Mouse (Mus musculus): ENCODE measurements at regions not wholly inside any gene's neighbourhood (a gene's known extent, or its start where the extent isn't known, plus 50 kb on each side); places are given as distances from the start of the nearest gene placed in this dataset.
"Not testable (repeated sequence)": the region's sequence is repeated elsewhere in the genome, so short reads cannot be mapped to it uniquely, and the experiment has no call there.

DNA sequence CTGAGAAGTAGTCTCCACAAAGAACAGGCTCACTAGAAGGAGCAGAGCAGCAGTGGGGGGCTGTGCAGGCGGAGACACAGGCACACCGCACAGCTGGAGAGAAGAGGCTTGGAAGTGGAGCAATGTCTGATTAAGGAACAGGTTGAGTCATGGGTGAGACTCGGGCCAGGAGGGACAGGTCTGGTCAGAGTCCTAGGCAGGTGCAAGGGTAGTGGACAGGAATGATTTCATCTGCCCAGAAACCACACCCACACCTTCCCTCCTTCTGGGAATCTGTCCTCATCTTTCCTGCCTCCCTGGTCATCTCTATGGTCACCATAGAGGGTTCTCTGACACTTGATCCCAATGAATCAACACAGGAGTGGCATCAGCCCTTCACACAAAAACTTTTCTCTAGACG, 983.8 kb downstream of the 4930447A16Rik start:
- no peak for DNase-seq (ENCODE audit: low read depth, low spot score)

DNA sequence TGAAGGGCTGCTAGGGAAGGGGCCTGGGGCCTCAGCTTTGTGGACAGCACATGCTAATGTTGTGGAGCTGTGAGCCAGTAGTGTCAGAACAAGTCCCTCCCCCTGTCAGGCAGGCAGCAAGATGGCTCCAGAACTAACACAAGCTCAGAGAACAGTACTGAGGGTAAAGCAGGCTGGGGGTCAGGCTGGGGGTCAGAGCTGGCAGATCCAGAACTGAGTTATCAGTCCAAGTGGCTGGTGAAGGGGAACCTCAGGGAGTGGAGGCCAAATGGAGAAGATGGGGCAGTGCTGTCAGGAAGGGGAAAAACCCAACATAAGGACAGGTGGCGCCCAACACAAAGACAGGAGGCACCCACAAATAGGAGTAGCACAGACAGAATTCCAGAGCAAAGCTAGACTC, 985.1 kb downstream of the 4930447A16Rik start:
- no peak for DNase-seq (ENCODE audit: low read depth, low spot score)

DNA sequence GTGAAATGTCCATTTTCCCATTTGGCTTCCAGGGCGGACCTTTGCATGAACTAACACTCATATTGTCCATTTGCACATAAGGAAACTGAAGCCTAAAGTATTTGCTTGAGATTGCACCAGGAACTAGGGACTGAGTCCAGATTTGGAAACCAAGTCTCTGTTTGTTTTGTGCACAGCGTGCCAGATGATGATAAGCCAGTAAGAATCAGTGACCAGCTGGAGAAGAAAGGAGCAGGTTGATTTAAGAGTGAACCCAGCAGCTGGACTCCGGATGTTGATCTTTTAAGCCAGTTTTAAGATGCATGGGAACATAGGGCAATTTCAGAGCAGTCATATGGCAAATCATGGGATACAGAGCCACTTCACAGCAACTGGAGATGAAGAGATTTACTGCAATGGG, 987.1 kb downstream of the 4930447A16Rik start:
- no peak for DNase-seq (ENCODE audit: low read depth, low spot score)

DNA sequence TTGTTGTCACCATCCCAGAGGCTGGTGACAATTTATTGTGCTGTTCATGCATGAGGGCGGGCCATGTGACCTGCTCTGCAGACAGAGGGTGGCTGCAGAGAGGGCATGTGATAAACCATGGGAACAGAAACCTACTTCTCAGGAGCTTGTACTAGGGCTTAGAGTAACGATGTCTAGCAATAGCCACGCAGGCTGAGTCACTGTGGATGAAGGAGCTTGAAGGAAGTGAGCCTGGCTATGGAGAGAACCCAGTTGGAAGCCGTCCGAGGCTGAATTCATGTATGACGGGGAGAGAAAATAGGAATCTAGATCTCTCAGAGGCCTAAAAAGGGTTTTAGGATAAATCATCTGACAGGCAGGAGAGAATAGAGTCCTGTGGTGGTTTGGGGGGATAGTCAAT, 988.0 kb downstream of the 4930447A16Rik start:
- no peak for DNase-seq (ENCODE audit: low read depth, low spot score)

DNA sequence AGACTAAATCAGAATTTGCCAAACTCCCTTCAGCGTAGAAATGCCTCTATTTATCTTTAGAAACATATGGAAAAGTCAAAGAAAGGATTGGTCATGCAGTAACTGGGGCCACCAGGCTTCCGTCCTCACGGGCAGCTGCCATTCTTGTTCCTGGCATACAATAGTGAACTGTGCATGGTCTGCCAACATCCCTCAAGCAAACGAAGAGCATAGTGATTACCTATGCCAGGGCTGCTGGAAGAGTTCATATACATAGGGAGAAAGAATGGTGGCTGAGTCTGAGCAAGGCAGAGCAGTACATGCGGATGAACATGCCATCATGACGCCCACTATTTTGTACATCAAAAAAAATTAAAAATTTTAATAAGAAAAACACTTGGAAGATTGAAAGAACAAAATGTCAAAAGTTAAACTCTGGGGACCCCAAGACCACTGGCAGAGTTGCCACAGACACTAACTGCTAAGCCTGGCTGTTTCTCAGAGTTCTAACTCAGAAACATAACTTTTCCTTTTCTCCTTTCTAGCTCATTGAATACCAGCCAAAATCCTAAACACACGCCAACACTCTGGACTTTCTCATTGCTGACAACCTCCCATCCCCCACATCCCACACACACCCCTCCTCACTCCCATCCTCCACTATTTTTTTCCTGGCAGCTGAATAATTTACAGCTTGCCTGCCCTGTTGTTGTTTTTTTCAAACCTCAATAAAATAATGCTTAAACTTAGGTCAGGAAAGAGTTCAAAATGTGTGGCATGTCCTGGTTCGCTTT, 989.1 kb downstream of the 4930447A16Rik start:
- no peak for DNase-seq (ENCODE audit: low read depth, low spot score)

DNA sequence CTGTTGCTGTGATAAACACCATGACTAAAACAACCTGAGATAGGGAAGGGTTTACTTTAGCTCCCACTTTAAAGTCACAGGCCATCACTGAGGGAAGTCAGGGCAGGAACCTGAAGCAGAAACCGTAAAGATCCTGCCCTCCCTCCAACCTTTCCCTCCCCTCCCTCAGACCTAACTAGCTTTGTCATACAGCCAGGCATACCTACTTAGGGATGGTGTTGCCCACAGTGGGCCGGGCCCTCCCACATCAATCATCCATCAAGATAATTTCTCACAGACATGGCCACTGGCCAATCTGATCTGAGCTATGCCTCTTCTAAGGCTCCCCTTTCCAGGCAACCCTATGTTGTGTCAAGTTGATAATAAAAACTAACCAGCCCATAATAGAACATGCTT, 989.7 kb downstream of the 4930447A16Rik start:
- no peak for DNase-seq (ENCODE audit: low read depth, low spot score)

DNA sequence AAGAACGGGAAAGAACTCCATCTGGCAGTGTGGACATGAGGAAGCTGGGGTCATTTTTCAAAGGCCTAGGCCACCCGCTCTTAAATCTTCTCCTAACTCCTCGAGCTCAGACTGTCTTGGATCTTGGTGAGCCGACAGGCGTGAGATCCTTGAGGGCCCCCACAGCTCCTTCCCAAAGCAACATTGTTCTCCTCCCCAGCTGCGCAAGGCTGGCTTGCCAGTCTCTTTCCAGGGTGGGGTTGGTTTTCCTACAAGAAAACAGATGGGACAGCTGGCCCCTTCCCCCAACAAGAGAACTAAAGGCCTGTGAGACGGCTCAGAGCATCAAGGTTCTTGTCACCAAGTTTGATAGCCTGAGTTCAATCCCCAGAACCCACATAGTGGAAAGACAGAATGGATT, 994.3 kb downstream of the 4930447A16Rik start:
- no peak for DNase-seq (ENCODE audit: low read depth, low spot score)

DNA sequence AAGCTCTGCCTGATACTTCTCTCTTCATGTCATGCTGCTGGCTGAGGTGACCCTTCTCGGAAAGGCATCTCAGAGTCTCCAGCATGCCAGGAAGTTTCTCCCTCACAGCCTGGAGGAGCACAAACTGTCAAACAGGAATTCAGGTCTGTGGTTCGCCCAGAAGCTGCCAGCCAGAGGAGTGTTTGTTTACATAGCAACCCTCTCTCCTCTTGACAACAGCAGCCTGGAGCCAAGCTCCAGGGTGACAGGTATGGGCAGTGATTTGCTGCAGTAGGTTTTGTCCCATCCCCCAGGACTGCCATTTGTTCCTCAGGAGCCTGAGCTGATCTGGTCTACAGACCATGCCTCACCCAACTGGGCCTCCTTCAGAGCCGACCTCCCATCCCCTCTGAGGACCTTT, 995.4 kb downstream of the 4930447A16Rik start:
- no peak for DNase-seq (ENCODE audit: low read depth, low spot score)

DNA sequence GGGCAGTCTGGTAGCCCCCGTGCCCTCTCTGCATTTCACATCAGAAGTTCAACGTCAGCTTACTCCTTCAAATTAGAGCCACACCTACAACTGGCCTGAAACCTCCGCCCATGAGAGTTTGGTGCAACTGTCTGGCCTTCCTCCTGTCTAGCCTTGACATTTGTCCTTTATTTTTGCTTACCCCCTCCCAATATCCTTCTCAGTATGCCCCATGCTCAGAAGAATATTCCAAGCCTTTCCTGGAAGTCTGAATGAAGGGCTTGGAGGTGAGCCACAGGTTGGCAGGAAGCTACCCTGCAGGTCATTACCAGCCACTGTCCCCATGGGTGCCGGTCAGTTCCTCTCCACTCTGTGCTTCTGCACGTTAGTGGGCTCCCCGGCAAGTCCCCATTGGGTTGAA, 997.4 kb downstream of the 4930447A16Rik start:
- no peak for DNase-seq (ENCODE audit: low read depth, low spot score)

DNA sequence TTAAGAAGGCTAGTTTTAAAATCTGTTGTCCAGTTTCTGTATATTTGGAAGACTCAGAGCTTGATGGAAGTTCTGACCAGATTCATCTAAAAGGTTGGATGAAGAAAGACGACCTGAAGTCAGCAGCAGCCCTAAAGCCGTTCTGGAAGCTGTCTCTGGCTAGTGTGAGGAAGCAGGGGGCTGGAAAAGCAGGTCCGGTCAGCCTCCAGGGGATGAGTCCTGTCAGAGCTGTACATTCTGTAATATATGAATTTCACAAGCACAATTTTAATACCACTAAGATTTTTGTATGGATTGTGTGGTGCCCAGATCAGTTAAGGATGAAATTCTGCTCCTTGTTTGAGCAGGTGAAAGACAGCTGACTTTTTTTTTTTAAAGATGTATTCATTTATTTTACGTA, 1000.2 kb downstream of the 4930447A16Rik start:
- DNase-seq (ENCODE audit: low read depth, low spot score): no peak

DNA sequence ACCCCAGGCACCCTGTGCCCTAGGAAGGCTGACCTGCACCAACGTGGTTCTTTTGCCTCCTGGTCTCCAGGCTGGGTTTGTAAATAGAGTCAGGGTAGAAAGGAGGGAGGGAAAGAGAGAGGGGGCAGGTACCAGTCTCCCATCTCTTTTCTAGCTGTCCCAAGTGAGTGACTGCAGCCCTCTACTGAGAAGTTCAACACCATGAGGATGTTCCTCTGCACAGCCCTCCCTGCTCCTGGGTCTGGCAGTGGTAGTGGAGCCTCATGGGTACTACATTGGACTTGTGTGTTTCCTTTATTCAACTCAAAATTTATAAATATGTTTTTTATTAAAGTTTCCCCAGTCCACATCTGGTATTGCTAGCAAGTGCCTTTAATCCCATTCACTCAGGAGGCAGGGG, 1002.6 kb downstream of the 4930447A16Rik start:
- no peak for DNase-seq (ENCODE audit: low read depth, low spot score)

DNA sequence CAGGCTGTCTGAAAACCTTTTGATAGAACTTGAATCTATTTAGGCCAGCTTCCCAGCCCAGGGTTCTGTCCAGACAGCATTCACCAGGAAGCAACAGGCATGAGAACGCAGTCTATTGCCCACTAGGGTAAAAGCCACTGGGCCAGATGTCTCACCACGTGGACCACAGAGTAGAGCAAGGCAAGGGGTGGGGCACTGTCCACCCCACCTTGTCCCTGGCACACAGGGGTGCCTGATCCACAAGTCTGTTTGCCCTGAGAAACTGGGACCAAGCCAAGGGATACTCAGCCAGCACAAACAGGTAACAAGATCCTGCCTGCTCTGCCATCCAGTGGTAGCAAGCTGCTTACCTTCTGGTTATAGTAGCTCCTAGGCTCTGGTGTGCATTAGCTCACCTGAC, 1006.3 kb downstream of the 4930447A16Rik start:
- no peak for DNase-seq (ENCODE audit: low read depth, low spot score)

DNA sequence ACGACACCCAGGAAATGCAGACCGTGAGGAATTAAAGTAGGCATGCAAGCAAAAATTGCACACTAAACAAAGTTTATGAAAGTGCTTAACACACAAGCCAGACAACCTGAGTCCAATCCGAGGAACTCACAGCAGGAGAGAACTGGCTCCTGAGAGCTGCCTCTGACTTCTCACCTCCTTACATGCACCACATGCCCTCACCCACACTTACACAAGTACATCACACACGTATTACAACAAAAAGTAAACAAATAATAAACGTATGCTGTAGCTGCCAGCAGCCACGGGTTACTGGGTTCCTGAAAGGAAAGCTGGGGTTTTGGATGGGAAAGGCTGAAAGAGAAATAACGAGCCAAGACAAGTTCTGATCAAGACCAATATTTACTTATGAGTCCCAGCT, 1008.0 kb downstream of the 4930447A16Rik start:
- DNase-seq (ENCODE audit: low read depth, low spot score): no peak

DNA sequence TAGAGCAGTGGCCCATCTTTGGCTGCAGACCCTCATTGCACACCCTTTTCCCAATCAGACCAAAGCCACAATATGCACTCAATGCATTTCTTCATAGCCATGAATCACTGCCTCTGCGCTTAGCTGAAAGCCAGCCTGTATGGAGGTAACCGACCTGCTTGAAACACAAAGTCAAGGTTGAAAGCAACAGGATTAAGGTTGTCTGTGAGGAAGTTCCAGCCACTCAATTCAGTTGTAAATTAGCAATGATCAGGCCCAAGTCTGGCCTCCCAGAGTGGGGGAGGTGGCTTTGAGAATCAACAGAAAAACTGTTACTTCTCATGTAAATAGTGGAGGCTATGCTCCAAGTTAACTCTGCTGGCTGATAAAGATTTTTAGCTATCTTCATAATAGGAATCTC, 1008.9 kb downstream of the 4930447A16Rik start:
- DNase-seq (ENCODE audit: low read depth, low spot score): not testable (repeated sequence)

Data from embryo, embryonic 11.5 days (tissue).